Mouse (Mus musculus): ENCODE measurements around the gene Dchs2.
A peak's percentile ranks its signal among the peaks of the same experiment; 100 is the strongest.

The Dchs2 gene

GRCm38 (mm10) chr3:83251899-83252298 lies 124.2 kb downstream of the Dchs2 start:
- DNase-seq (ENCODE audit: low spot score in 2 of 2), result no peak

GRCm38 (mm10) chr3:83259421-83259820 lies 131.7 kb downstream of the Dchs2 start:
- DNase-seq (ENCODE audit: low spot score in 2 of 2), result no peak

GRCm38 (mm10) chr3:83266009-83266408 lies 138.3 kb downstream of the Dchs2 start:
- DNase-seq (ENCODE audit: low spot score in 2 of 2), result no peak

GRCm38 (mm10) chr3:83270228-83270627 lies 142.5 kb downstream of the Dchs2 start:
- no peak for DNase-seq (ENCODE audit: low spot score in 2 of 2)

- DNase-seq (ENCODE audit: low spot score in 2 of 2), result no peak
Observed at GRCm38 (mm10) chr3:83270982-83271381, 143.2 kb downstream of the Dchs2 start.

GRCm38 (mm10) chr3:83273555-83274244 lies 146.0 kb downstream of the Dchs2 start:
- DNase-seq (ENCODE audit: low spot score in 2 of 2), result peak; percentile 42 to 45

GRCm38 (mm10) chr3:83275703-83276102 lies 148.0 kb downstream of the Dchs2 start:
- DNase-seq (ENCODE audit: low spot score in 2 of 2), result no peak

- no peak for DNase-seq (ENCODE audit: low spot score in 2 of 2)
Observed at GRCm38 (mm10) chr3:83283882-83284281, 156.1 kb downstream of the Dchs2 start.

GRCm38 (mm10) chr3:83286975-83287405 lies 159.2 kb downstream of the Dchs2 start:
- DNase-seq (ENCODE audit: low spot score in 2 of 2), result peak; percentile 38 to 47

- no peak for DNase-seq (ENCODE audit: low spot score in 2 of 2)
Observed at GRCm38 (mm10) chr3:83288118-83288840, 160.5 kb downstream of the Dchs2 start.

- no peak for DNase-seq (ENCODE audit: low spot score in 2 of 2)
Observed at GRCm38 (mm10) chr3:83290482-83290881, 162.7 kb downstream of the Dchs2 start.

GRCm38 (mm10) chr3:83290953-83291352 lies 163.2 kb downstream of the Dchs2 start:
- DNase-seq (ENCODE audit: low spot score in 2 of 2), result no peak

GRCm38 (mm10) chr3:83299783-83300382 lies 172.1 kb downstream of the Dchs2 start:
- no peak for DNase-seq (ENCODE audit: low spot score in 2 of 2)

GRCm38 (mm10) chr3:83303876-83304275 lies 176.1 kb downstream of the Dchs2 start:
- no peak for DNase-seq (ENCODE audit: low spot score in 2 of 2)

GRCm38 (mm10) chr3:83345928-83346327 lies 218.2 kb downstream of the Dchs2 start:
- no peak for DNase-seq (ENCODE audit: low spot score in 2 of 2)

GRCm38 (mm10) chr3:83368500-83369068 lies 240.8 kb downstream of the Dchs2 start:
- DNase-seq (ENCODE audit: low spot score in 2 of 2), result no peak

- no peak for DNase-seq (ENCODE audit: low spot score in 2 of 2)
Observed at GRCm38 (mm10) chr3:83369871-83370270, 242.1 kb downstream of the Dchs2 start.

GRCm38 (mm10) chr3:83374333-83374732 lies 246.6 kb downstream of the Dchs2 start:
- no peak for DNase-seq (ENCODE audit: low spot score in 2 of 2)

GRCm38 (mm10) chr3:83376834-83377233 lies 249.1 kb downstream of the Dchs2 start:
- DNase-seq (ENCODE audit: low spot score in 2 of 2), result no peak
